Mouse (Mus musculus) cerebellum, postnatal 25 days (tissue): ENCODE measurements around the gene Tcerg1l.
A peak's percentile ranks its signal among the peaks of the same experiment; 100 is the strongest.

Source experiments
- DNase-seq, 2 experiments: peaks; one replicate each; pipeline ENCODE4 v3.0.0; 2021; ENCODE audit warnings: mixed read lengths in 2 of 2

The Tcerg1l gene

DNA sequence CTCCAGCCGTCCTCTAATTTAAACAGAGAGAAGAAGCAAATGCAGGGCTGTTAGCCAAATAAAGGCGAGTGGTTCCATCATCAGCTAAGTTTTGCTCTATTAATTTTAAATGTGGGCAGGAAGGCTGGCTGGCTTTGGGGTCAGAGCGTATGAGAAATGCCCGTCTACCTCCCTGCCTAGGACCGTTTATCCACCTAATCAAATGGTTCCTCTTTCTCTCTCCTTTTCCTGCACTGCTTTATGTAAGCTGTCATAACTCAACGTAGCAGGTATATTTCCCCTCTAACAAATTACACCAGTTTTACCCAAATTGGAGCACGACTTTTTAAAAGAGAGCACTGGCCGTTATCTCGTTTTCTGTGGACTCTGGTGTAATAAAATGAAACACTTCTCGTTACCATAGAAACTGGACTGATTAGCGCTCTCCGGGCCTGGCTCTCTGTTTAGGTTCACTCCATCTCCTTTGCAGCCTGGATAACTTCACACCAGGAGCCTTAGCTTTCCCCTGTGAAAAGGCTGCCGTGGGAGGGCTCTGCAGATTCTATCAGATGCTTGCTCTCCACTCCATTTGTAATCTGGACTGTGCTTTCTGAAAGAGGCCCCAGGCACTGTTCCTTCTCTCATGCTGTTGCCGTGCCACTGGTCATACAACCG, 182.2 kb downstream of the Tcerg1l start:
- peak in 1 of 2 experiments; percentile 6 for DNase-seq

DNA sequence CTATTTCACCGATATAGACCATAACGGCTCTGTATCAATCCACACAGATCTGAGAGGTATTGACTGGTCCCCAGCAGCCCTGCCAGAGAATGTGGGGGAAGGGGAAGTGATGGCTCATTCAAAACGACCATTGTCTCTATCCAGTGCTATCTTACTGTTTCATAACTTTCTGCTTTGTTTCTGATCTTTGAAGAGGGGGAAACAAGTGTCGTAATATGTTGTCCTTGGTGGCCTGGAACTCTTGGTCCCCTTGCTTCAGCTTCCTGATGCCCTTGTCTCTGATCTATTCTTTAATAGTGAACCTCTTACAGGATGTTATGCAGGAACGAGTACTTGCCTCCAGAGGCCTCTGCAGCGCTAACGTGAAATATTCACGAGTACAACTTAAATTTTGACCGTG, 182.8 kb downstream of the Tcerg1l start:
- no peak for DNase-seq

DNA sequence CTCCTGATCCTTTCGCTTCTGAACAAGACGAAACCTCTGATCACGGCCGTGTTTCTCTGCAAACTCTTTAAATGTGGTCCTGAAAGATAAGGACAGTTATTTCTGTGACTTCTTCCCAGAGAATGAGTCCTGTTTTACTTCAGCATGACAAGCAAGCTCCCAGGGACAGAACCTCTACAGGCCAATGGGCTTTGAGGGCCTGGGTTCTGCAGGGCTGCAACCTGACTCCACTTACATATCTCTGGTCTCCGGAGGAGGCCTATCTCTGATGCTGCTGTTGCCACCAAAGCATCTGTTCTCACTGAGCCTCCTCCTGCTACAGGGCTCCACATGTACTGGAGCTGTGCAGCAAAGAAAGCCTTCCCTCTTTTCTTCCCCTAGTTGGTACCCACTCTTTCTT, 187.8 kb downstream of the Tcerg1l start:
- DNase-seq, result no peak

DNA sequence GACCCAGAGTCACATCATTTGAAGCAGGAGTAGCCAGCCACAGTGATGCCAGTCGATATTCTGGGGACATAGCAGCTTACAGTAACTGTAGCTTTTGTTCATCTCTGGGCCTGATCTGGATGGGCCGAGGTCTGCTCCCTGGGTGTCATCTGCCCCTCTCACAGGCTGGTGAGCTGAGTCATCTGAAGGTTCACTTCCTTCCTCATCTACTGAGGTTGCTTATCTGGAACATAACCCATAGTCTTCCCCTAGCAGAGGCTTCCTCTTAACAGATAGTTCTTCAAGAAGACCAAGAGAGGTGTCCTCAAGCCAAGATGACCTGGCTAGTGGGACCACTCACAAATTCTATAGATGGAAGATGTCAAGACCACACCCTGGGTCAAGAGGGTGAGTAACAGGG, 192.4 kb downstream of the Tcerg1l start:
- no peak for DNase-seq

DNA sequence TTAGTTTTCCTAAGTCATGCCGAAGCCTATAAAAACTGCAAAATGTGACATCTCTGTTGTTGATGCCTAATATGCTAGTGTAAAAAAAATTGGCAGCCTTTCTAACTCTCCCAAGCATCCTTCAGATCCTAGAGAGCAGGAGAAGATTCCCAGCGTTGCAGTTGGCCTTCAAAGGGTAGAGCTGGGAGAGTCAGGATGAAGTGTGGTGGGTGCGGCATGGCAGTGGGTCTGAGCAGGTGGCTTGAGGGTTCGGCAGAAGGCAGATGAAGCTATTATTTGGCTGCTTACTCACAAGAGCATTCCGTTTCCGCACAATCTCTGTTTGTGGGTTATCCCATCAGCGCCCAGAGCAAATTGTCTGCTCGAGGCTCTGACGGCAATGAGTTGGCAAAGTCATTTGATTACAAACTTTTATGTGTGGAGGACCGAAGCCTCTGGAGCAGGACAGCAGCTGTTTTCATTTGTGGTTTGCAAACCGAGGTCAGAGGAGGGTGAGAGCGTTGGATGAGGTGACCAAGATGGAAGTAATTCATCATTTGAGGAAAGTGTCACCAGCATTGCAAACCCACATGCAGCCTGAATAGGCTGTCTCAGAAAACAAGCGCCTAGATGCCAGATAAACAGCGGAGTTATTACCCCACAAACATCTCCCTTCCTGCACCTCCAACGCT, 195.2 kb downstream of the Tcerg1l start:
- DNase-seq, result no peak

DNA sequence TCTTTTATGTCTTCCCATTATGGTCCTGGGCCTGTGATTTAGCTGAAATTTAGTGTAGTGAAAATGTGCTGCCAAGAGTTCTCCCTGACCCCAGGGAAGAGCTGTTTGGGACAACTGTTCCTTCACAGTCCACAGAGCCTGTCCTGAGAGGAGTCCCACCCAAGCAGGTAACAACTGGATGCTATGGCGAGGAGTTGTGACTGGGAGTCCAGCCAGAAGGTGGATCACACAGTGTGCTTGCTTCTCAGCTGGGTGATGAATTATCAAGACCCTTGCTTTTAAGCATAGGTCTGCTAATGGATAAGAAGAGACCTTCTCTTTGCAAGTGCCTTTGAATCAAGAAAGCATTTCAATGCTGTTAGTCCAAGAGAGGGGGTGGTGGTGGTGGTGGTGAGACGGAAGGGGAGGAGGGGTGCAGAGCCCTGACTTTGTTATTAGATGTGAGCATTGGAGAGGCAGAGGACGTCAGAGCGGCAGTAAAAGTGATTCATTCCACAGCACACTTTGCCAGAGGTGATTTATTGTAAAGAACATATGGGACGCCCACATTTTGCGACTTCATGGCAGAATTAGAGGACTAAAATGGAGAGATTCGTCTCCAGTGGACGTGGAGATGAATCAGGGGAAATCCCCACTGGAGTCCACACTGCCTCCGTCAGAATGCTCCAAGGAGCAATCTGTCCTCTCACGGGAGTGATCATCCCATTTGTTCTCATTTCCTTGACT, 198.0 kb downstream of the Tcerg1l start:
- no peak for DNase-seq

DNA sequence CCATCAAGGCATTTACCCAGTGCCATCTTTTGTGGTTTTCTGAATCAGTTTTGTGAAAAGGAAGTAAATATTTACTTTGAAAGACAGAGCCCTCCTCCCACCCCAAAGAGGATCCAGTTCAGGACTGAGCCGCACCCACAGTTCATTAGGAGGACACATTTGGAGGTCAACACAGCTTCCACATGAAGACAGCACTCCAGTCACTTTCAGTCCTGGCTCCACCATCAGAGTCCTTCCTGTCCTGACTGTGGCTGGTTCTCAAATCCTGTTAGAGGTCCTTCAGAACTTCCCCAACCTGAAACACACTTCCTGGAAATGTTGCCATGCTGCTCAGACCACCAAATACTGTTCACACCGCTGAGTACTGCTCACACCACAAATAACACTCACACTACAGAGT, 201.4 kb downstream of the Tcerg1l start:
- no peak for DNase-seq

DNA sequence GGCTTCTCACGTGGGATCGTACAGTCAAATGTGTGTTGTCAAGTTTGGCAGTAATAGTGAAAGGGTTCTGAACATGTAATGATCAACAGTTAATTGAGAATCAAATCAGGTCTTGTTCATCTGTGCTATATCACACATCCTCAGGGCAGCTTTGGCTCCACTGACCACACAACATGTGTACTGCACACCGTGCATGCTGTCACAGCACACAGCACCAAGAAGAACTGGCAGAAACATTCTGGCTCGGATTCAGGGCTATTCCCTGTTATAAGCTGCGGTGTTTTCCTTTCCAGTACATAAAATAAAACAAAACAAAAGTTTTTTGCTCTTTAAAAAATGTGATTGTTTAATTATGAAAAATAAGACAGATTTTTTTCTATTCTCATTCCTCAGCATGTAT, 213.3 kb downstream of the Tcerg1l start:
- no peak for DNase-seq

DNA sequence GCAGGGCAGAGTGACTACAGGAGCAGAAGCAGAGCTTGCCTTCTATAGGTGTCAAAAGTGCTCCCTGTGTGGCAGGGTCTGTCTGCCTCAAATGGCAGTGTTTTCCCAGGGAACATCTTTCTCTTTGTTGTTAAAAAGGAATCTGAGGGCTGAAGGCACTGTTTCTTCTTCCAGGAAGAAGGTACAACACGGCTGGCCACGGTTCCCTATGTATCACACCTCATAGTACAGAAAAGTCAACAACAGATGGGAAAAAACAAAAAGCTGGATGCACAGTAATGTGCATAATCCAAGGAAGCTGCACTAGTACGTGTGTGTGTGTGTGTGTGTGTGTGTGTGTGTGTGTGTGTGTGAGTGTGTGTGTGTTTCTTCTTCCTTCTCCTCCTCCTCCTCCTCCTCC, 215.3 kb downstream of the Tcerg1l start:
- no peak for DNase-seq

DNA sequence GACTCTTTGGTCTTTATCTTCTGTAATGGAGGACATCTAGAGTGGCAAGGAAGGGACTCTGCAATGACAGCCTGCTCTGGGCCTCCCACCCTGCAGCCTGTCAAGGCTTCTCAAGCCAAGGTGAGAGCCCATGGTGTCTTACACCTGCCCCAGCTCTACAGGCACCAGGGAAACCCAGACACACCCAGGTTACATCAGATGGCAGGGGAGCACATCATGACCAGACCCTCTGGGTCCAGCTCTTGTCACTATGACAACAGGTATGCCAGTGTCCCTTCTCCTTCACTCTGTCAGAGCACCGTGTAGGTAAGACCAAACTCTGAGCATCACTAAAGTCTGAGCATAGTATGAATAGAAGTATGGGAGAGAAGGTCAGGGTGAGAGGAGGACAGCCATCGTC, 218.9 kb downstream of the Tcerg1l start:
- no peak for DNase-seq

DNA sequence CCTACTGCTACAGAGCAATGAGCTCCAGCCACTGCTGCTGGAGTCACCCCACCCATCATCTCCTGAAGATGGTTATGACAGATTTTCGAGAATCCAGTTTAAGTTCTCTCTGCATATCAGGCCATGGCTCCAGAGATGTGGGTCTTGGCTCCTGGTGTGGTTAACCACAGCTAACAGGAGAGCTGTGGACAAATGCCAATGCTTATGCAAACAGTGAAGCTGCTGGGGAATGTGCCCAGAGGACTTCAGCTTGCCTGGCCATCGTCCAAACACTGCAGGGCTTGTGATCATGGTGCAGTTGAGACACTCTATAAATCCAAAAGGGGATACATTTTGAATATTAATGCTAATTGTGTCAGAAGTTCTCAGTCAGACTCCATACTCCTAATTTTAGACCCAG, 221.5 kb downstream of the Tcerg1l start:
- peak; percentile 16 to 47 for DNase-seq

DNA sequence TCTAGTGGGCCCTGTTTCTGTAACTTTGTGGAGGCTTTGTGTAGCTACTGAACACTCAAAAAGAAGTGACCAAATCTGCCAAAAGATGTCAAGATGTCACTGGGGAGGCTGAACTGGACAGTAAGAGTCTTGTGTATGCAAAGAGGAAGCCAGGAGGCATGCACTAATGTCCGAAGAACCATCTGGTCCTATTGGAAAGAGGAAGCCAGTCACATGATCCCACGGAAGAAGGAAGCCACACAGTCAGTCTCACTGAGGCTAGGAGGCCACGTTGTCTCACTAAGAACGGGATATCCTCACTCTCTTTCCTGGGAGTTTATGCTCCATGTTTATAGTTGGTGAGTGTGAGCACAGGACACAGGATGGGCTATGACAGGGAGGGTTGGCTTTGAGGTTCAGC, 227.1 kb downstream of the Tcerg1l start:
- no peak for DNase-seq
